Mouse (Mus musculus) yolk sac, embryonic 10.5 days (tissue): Measurements from ENCODE around the gene Sec16a.
"Not testable (repeated sequence)": the region's sequence is repeated elsewhere in the genome, so short reads cannot be mapped to it uniquely, and the experiment has no call there.

ENCODE experiments used
- DNase-seq: peaks from one replicate; pipeline ENCODE4 v3.0.0-alpha.2; 2017; ENCODE audit warnings: low spot score

The Sec16a gene

GRCm38 (mm10) chr2:26389154-26389690 is 55.8 kb downstream of the Sec16a start, which contains the start of the genes Entr1 and Pmpca:
TSS of gene Entr1 (minus strand) at chr2:26389316.
TSS of gene Pmpca (plus strand) at chr2:26389339.
- DNase-seq, result peak; percentile 83

GRCm38 (mm10) chr2:26388682-26389153 is 56.3 kb downstream of the Sec16a start:
- DNase-seq, result no peak

GRCm38 (mm10) chr2:26387713-26388112 is 57.3 kb downstream of the Sec16a start:
- no peak for DNase-seq

DNA sequence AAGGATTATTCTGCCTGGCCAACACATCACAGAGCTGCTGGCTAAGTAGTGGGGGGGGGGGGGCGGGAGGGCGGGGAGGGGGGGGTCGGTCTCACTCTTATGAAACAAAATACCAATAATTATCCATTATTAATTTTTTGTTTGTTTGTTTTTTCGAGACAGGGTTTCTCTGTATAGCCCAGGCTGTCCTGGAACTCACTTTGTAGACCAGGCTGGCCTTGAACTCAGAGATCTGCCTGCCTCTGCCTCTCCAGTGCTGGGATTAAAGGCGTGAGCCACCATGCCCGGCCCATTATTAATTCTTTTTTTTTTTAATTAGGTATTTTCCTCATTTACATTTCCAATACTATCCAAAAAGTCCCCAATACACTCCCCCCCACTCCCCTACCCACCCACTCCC is 64.1 kb downstream of the Sec16a start:
- not testable (repeated sequence) for DNase-seq

GRCm38 (mm10) chr2:26380131-26380771 is 64.8 kb downstream of the Sec16a start, which contains the start of gene Snapc4:
TSS of gene Snapc4 (minus strand) at chr2:26380653.
- peak; percentile 85 for DNase-seq

DNA sequence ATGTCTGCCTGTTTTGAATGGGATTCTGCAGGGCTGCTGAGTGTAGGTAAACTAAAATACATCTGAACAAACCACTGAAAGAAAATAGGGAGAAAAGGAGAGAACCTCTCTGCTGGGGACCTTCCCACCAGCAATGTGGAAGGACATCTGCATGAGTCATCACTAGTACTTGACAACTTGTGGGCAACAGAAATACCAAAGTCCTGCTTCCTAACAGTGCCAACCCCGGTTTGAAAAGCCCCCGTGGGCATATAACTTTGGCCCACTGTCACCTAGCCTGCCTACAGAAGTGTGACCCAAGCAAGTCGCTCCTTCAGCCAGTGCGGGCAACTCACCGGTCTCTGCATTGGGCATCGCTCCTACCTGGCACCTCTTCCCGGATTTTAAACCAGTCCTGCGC is 72.6 kb downstream of the Sec16a start:
- DNase-seq, result no peak

GRCm38 (mm10) chr2:26368572-26368971 is 76.4 kb downstream of the Sec16a start:
- no peak for DNase-seq

- DNase-seq, result no peak
These were observed 77.1 kb downstream of the Sec16a start for GRCm38 (mm10) chr2:26367911-26368310.

DNA sequence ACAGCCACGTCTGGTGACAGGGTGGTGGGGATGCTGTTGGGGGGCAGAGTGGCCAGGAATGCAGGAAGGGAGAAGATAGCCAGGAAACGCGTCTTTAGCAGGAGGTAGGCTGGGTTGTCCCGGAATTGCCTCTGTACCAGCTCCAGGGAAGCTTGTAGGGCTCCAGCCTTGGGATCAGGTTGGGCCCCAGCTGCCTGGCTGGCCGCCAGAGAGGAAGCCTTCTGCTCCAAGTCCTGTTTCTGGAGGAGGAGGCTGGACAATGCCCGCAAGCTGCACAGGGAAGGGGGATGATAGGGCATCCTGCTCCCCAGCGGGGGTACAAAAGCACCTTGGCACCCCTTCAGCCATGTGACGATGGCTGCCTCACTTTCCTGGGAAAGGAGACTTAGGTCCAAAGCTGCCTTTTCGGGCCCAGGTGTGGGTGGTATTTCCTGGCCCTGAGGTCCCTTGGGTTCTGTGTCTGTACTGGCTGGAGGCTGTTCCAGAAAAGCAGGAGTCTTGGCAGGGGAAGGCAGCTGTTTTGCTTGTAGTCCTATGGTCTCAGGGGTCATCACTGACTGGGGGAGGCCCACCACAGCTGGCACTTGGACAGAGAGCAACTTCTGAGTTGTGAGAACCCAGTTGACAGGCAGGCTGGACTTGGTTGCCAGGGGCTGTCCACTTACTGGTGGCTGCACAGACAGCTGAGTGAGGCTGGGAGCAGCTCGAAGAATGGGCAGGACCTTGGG is 80.1 kb downstream of the Sec16a start:
- DNase-seq, result no peak

GRCm38 (mm10) chr2:26363481-26363880 is 81.5 kb downstream of the Sec16a start:
- DNase-seq, result no peak

DNA sequence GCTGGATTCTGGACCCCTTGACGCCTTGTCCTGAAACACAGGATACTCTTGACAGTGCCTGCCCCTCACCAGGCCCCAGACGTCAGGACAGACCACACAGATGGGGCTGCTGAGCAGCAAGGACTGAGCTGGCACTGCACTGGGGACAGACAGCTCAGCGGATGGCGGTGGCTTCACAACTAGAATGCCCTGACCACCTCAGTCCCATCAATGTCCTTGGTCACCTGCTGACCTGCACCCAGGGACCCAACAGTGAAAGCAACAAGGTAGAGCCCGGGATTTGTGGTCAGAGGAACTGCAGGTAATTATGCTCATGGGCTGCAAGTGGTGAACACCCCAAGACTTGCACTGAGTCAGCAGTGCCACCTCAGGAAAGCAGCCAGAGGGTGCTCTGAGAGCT is 82.0 kb downstream of the Sec16a start:
- no peak for DNase-seq

DNA sequence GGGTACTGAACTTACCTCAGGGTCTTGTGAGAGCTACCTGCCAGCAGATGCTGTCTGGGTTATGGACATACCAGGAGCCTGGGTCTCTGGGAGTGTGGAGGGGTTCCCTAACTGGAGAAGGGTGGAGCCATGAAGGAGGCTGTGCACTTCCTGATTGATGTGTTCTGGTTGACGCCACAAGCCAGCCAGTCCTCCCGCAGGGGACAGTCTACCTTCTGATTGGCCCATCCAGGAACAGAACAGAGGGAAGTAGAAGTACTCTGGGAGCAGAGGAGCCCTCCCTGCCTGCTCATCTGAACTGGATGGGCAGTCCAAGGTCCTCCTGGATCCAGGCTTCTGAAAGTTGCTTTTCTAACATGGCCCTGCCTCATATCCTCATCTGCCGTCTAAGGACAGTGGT is 84.2 kb downstream of the Sec16a start, which contains the start of gene Card9:
Gene Card9, minus strand, starts transcription at position 147 of the 400 bp plus-strand sequence.
- no peak for DNase-seq

DNA sequence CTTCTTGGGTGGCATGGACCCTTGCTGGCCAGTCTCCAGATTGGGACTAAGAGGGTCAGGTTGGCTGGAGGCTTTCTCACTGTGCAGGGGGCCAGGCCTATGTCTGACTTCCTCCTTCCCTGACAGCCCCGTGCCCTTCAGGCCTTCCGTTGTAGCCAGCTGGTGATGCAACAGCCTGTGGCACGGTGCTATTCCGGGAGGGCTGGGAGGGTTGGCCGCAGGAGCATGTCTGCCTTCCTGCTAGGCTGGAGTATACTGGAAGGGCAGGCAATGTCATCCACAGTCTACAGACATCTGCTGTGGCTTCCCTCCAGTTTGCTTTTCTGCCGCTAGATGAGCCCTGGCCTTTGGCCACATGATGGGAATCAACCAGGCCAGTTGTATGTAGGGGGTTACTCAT is 85.0 kb downstream of the Sec16a start:
- no peak for DNase-seq
